Mouse (Mus musculus) E14TG2a.4 (cell line): Measurements from ENCODE around the gene Slc6a9.

Source experiments
- H3K27me3 ChIP-seq: 2 replicates; pipeline ENCODE4 v1.6.1; 2014; ENCODE audit warnings: low read length, control low read depth; ENCODE audit not compliant: insufficient read depth
- H3K36me3 ChIP-seq: 2 replicates; pipeline ENCODE4 v1.6.1; 2014; ENCODE audit warnings: low read length, control low read depth; ENCODE audit not compliant: insufficient read depth
- H3K4me1 ChIP-seq: replicated peaks from 2 replicates; pipeline ENCODE4 v1.6.1; 2014; ENCODE audit warnings: low read depth, low read length, control low read depth
- H3K4me3 ChIP-seq: replicated peaks from 2 replicates; pipeline ENCODE4 v1.5.1; 2014; ENCODE audit warnings: mild to moderate bottlenecking, low read length
- H3K9me3 ChIP-seq: 2 replicates; pipeline ENCODE4 v1.6.1; 2014; ENCODE audit warnings: low read length, control low read depth
- CTCF ChIP-seq: conservative IDR thresholded peaks from 2 replicates; pipeline ENCODE4 v1.5.1; 2014; ENCODE audit warnings: low read length
- NANOG ChIP-seq: IDR thresholded peaks from 2 replicates; pipeline ENCODE4 v1.6.1; 2014; ENCODE audit warnings: borderline replicate concordance, low read length, mixed read lengths
- POU5F1 ChIP-seq: IDR thresholded peaks from 2 replicates; pipeline ENCODE4 v1.6.1; 2014; ENCODE audit warnings: low read length, borderline replicate concordance

The Slc6a9 gene

DNA sequence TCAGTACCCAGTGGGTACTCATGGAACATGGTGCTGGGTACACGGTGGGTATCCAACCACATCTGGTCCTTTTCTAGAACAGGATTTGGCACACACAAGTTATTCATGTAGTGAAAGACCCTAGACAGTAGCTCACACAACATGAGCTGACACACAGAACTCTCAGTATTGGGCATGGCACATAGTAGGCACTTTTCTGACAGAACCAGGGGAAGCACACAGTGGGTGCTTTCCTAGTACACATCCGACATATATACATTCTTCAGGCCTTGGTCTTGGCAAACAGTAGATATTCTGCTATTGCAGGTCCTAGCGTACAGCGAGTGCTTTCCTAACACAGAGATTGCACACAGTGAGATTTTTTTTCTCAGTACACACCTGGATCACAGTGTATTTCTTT is 12.0 kb downstream of the Slc6a9 start:
- Histone ChIP-seq H3K27me3 (peaks cover 50% of the 10 kb centered on the region), H3K4me1 (peaks cover 7% of the 10 kb centered on the region)

DNA sequence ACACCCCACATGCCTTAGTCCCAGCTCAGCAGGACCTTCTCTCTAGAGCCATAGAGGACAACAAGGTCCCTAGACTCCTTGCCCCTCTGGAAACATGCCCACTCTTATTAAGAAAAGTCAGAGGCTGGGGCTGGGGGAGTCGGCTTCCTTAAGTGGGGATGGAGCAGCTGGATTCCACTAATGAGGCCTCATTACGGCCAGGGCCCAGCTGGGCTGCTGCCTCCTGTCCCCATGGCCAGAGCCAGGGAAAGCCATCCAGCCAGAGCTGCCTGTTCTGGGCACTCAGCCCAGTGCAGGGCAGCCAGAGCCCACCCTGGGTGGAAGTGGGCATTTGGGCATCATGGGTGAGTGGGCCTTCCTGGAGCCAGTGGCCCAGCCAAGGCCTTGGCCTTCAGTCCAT is 12.7 kb downstream of the Slc6a9 start:
- Histone ChIP-seq H3K36me3 (peaks cover 15% of the 10 kb centered on the region), H3K9me3 (no peaks in the 10 kb centered on the region), H3K27me3 (peaks cover 50% of the 10 kb centered on the region), H3K4me1 (peaks cover 7% of the 10 kb centered on the region), H3K4me3 (no peak overlapping the region)
- no peak for TF ChIP-seq NANOG
- TF ChIP-seq CTCF, result no peak
- no peak for TF ChIP-seq POU5F1

More for the DNA sequence above, 12.0 kb downstream of the Slc6a9 start:
- peaks cover 15% of the 10 kb centered on the region for H3K36me3 ChIP-seq
- TF ChIP-seq NANOG (no peak), CTCF (no peak), POU5F1 (no peak)
- H3K9me3 ChIP-seq, result no peaks in the 10 kb centered on the region
- no peak overlapping the region for H3K4me3 ChIP-seq

DNA sequence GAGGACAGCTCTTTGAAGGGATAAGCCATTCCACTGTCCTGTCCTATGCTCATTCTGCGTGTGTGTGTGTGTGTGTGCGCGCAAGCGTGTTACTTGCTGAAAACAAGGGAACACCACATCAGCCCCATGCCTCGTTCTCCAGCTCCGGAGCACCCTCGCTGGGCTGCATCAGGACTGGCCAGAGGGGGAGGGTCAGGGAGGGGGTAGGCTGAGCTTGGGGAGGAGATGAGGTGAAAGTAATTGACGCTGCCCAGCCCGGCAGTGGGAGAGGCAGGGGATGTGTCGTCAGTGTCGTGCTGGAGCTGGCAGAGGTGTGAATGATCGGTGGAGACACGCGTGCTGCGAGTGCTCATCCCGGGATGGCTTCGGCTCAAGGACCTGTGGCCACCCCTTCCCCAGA is 14.8 kb downstream of the Slc6a9 start:
- Histone ChIP-seq H3K36me3 (peaks cover 15% of the 10 kb centered on the region), H3K4me1 (peaks cover 7% of the 10 kb centered on the region), H3K9me3 (no peaks in the 10 kb centered on the region), H3K27me3 (peaks cover 42% of the 10 kb centered on the region), H3K4me3 (no peak overlapping the region)
- TF ChIP-seq POU5F1 (no peak), CTCF (no peak), NANOG (no peak)

DNA sequence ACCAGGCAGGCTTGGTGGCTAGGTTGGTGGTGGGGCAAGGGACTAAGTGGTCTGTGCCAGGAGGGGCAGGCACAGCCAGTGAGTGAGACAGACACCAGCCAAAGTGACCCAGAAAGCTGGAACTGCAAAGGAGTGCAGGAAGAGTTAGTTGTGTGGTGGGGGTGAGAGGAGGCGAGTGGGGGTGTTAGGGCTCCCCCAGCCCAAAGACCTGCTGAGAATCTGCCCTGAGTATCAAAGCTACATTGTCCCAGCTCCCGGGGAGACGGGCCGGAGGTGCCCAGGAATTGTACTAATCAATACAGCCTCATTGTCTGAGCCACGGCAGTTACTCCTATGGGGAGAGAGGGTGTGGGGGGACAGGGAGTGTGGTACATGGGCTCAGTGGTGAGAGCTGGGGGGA is 15.2 kb downstream of the Slc6a9 start:
- Histone ChIP-seq H3K9me3 (no peaks in the 10 kb centered on the region), H3K27me3 (peaks cover 40% of the 10 kb centered on the region), H3K4me3 (no peak overlapping the region), H3K4me1 (peaks cover 7% of the 10 kb centered on the region), H3K36me3 (peaks cover 15% of the 10 kb centered on the region)
- TF ChIP-seq CTCF (no peak), NANOG (no peak), POU5F1 (no peak)

DNA sequence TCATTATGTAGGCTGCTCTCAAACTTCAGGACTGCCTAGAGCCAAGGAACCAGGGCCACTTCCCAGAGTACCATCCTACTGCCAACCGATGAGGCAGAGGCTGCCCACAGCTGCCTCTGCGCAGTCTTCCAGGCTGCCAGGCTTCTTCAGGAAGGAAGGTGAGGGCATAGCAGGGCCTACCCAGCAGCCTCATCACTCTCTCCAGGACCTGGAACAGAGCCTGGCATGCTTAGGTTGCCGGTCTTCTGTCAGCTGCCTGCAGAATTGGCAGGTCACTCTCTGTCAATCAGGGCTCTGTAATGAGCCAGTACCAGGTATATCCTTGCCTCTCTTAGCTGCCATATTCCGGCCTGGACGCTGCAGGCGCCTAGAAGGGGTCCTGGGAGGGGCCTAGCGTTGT is 15.9 kb downstream of the Slc6a9 start:
- H3K4me1 ChIP-seq, result peaks cover 7% of the 10 kb centered on the region
- H3K36me3 ChIP-seq, result peaks cover 15% of the 10 kb centered on the region
- no peak overlapping the region for H3K4me3 ChIP-seq
- no peaks in the 10 kb centered on the region for H3K9me3 ChIP-seq
- no peak for TF ChIP-seq CTCF
- TF ChIP-seq POU5F1, result no peak
- no peak for TF ChIP-seq NANOG
- H3K27me3 ChIP-seq, result peaks cover 34% of the 10 kb centered on the region

DNA sequence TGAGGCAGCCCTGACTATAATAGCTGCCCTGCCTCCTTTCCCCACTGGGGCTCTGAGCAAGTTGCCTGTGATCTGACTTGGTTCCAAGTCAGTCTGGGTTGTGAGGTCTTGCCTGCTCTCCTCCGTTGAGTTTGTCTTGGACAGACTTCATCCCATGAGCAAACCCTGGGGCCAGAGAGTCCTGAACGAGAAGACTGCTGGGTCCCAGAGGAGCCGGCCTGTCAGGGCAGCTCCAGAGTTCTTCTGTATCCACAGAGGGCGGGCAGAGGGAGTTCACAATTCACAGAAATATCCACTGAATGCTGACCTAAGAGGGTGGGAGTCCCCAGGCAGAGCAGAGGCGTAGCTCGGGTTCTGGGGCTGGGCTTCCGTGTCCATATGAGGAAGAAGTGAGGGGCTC is 16.6 kb downstream of the Slc6a9 start:
- H3K9me3 ChIP-seq, result no peaks in the 10 kb centered on the region
- no peak for TF ChIP-seq CTCF
- no peak for TF ChIP-seq NANOG
- TF ChIP-seq POU5F1, result no peak
- peaks cover 7% of the 10 kb centered on the region for H3K4me1 ChIP-seq
- peaks cover 35% of the 10 kb centered on the region for H3K27me3 ChIP-seq
- H3K36me3 ChIP-seq, result peaks cover 8% of the 10 kb centered on the region
- no peak overlapping the region for H3K4me3 ChIP-seq

DNA sequence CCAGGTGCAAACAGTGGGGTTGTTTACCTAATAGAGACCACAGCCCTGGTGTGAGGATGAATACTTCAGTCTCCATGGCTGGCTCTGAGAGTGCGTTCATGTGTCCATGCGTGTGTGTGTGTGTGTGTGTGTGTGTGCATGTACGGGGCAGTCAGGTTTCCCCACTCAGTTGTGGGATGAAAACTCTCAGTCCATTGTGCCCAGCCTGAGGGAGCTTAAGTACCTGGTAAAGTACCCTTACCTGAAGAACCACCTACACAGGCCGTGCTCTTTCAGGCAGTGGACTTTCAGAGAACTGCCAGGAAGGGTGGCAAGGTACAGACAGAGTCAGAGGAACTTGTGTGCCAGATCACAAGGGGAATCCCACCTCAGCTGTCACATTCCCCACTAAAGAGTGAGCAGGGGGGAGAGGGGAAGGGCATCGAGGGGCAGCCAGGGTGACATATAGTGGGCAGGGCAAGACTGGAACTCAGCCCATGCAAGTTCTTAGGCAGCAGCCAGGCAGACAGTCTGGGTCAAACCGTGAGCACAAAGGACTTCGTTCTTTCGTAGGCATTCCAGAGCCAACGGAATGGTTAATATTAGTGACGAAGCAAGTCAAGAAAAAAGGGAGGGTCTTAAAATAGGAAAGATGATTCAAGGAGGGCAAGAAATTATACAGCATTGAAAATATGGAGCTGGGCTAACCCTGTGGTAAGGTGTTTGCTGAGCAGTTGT is 18.0 kb downstream of the Slc6a9 start:
- peaks cover 31% of the 10 kb centered on the region for H3K27me3 ChIP-seq
- H3K36me3 ChIP-seq, result peaks cover 4% of the 10 kb centered on the region; the same call in 1 of the 2 replicates
- no peak for TF ChIP-seq CTCF
- no peak for TF ChIP-seq NANOG
- TF ChIP-seq POU5F1, result no peak
- H3K4me3 ChIP-seq, result no peak overlapping the region
- H3K4me1 ChIP-seq, result peaks cover 17% of the 10 kb centered on the region
- no peaks in the 10 kb centered on the region for H3K9me3 ChIP-seq

DNA sequence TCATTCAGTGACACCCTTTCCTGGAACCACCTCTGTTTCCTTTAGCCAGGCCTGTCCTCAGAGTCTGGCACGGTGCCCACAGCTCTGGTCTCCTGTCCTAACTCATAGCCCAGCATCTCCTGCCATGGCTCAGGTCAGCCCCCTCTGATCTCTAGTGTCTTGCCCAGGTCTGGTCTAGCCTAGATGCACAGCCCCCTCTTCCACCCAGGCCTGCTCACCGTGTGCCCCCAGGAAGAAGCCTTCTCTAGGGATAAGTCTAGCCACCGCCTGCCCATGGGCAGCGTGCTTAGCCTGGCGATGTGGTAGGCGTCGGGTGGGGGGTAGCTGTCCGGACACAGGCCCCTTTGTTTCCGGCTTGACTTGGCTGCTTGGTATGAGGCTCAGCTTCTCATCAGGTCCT is 20.8 kb downstream of the Slc6a9 start:
- H3K4me3 ChIP-seq, result no peak overlapping the region
- H3K36me3 ChIP-seq, result peaks cover 15% of the 10 kb centered on the region; the same call in 1 of the 2 replicates
- peaks cover 18% of the 10 kb centered on the region for H3K4me1 ChIP-seq
- TF ChIP-seq POU5F1, result no peak
- no peak for TF ChIP-seq CTCF
- no peak for TF ChIP-seq NANOG
- H3K27me3 ChIP-seq, result peaks cover 14% of the 10 kb centered on the region
- H3K9me3 ChIP-seq, result no peaks in the 10 kb centered on the region

DNA sequence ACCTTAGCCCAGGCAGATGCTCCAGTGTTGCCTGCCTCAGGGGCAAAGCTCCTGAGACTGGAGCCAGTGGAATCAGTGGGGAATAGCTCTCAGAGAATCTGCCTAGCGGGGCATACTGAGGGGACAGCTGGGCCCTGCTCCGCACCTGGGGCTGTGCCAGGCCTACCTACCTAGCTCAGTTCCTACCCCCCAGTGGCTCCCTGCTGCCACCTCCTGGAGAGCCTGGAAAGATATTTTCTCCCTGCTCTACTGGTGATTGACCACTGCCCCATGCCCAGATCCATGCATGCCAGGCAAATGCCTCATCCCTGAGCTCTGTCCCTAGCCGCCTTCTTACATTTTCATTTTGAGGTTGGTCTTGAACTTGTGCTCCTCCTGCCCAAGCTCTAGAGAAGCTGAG is 24.5 kb downstream of the Slc6a9 start:
- H3K4me3 ChIP-seq, result no peak overlapping the region
- H3K4me1 ChIP-seq, result peaks cover 30% of the 10 kb centered on the region
- no peaks in the 10 kb centered on the region for H3K9me3 ChIP-seq
- H3K27me3 ChIP-seq, result peaks cover 12% of the 10 kb centered on the region; the same call in 1 of the 2 replicates
- peaks cover 15% of the 10 kb centered on the region; the same call in 1 of the 2 replicates for H3K36me3 ChIP-seq
- TF ChIP-seq POU5F1 (no peak), CTCF (peak; percentile 54)
